In genomic region chr16:17182136-17182535, GRCm38 (mm10) we compare ENCODE assay signal across 19 mouse cellular contexts. TPM values are rescaled to one million over a fixed set of nuclear protein-coding genes. Genes with fewer than 3 reads are reported as not detected.
DNase-seq lines count a peak whose midpoint lies in the region; ATAC-seq lines count a peak whose summit lies in the region.
"Had no signal": no experiment of that assay in that cellular context is flagged by ENCODE, and none has a peak within 500 bp of the region (broad histone marks: within the 10 kb centered on the region; RNA-seq: fewer than 3 reads in every experiment).

No protein-coding gene starts in this region.

- H3K27me3 ChIP-seq in liver, embryonic 15.5 days, result no peaks in the 10 kb centered on the region
- H3K27me3 ChIP-seq in kidney, embryonic 15.5 days, result no peaks in the 10 kb centered on the region
- H3K27me3 ChIP-seq: embryonic facial prominence, embryonic 13.5 days; limb, embryonic 12.5 days; lung, embryonic 15.5 days had no signal

- no peak overlapping the region for H3K9ac ChIP-seq in liver, embryonic 15.5 days
- H3K9ac ChIP-seq in kidney, embryonic 15.5 days, result no peak overlapping the region
- H3K9ac ChIP-seq: embryonic facial prominence, embryonic 13.5 days; hindbrain, embryonic 14.5 days; limb, embryonic 12.5 days; lung, embryonic 15.5 days had no signal

- peak; percentile 41; the same call in 1 of the 2 replicates for ATAC-seq in frontal cortex, adult (ENCODE audit: low TSS enrichment)
- ATAC-seq in liver, embryonic 15.5 days (ENCODE audit: insufficient read depth), result no peak
- ATAC-seq in common myeloid progenitor, adult 5-6 weeks (replicated peaks; ENCODE audit: low read depth, poor library complexity, severe bottlenecking), result peak; percentile 45; the same call in 1 of the 2 replicates
- peak; percentile 61 for ATAC-seq in megakaryocyte progenitor cell, adult 5-6 weeks (replicated peaks; ENCODE audit: poor library complexity)
- no peak for ATAC-seq in kidney, embryonic 15.5 days (replicated peaks; ENCODE audit: low FRiP score)
- ATAC-seq: forebrain, embryonic 14.5 days; midbrain, embryonic 16.5 days had no signal

- H3K9me3 ChIP-seq in liver, embryonic 15.5 days (replicated peaks), result no peaks in the 10 kb centered on the region
- H3K9me3 ChIP-seq in kidney, embryonic 15.5 days (replicated peaks), result no peaks in the 10 kb centered on the region
- H3K9me3 ChIP-seq: lung, embryonic 15.5 days had no signal

- peak overlapping the region; percentile 56 for H3K27ac ChIP-seq in liver, embryonic 15.5 days (replicated peaks)
- H3K27ac ChIP-seq in kidney, embryonic 15.5 days, result no peak overlapping the region
- H3K27ac ChIP-seq: embryonic facial prominence, embryonic 13.5 days; hindbrain, embryonic 14.5 days; limb, embryonic 12.5 days; lung, embryonic 15.5 days had no signal

- no peak overlapping the region for H3K4me3 ChIP-seq in liver, embryonic 15.5 days (replicated peaks)
- no peak overlapping the region for H3K4me3 ChIP-seq in kidney, embryonic 15.5 days (replicated peaks)
- H3K4me3 ChIP-seq: embryonic facial prominence, embryonic 13.5 days; limb, embryonic 12.5 days; lung, embryonic 15.5 days had no signal

- H3K4me1 ChIP-seq in liver, embryonic 15.5 days (replicated peaks), result peaks cover 32% of the 10 kb centered on the region
- no peaks in the 10 kb centered on the region for H3K4me1 ChIP-seq in kidney, embryonic 15.5 days
- H3K4me1 ChIP-seq: embryonic facial prominence, embryonic 13.5 days; limb, embryonic 12.5 days; lung, embryonic 15.5 days had no signal

- H3K4me2 ChIP-seq in liver, embryonic 15.5 days, result no peak overlapping the region; the same call in 1 of the 2 replicates
- no peak overlapping the region for H3K4me2 ChIP-seq in kidney, embryonic 15.5 days
- H3K4me2 ChIP-seq: embryonic facial prominence, embryonic 13.5 days; heart, embryonic 11.5 days; hindbrain, embryonic 14.5 days; limb, embryonic 12.5 days; lung, embryonic 15.5 days had no signal

- peaks cover 29% of the 10 kb centered on the region for H3K36me3 ChIP-seq in liver, embryonic 15.5 days (replicated peaks)
- peaks cover 37% of the 10 kb centered on the region for H3K36me3 ChIP-seq in kidney, embryonic 15.5 days

- WGBS in liver, embryonic 15.5 days (ENCODE audit: insufficient replicate concordance), result 53% methylated on average over 2 of the region's 2 CpGs
- 74% methylated on average over 2 of the region's 2 CpGs for WGBS in kidney, embryonic 15.5 days

- DNase-seq in frontal cortex, postnatal 14 days (ENCODE audit: low spot score in 2 of 2), result no peak
- no peak for DNase-seq in liver
- no peak for DNase-seq in kidney, adult 18-20 months
- DNase-seq: cerebellum, postnatal 10 days; thymus, postnatal 36 days had no signal

RNA-seq across cellular contexts. Expression of gene Ube2l3, which starts 20.3 kb away (rescaled TPM):
- 169 and 186 TPM in 2 replicates for polyA plus RNA-seq in liver, embryonic 15.5 days (2015; fragmentation: Nextera tagmentation; extraction: Ambion mirVana)
- 135 and 163 TPM in 2 replicates for total RNA-seq in common myeloid progenitor, adult 5-6 weeks (2017)
- total RNA-seq in megakaryocyte progenitor cell, adult 5-6 weeks (2015), result 312 and 333 TPM in 2 replicates
- 87.5 and 107 TPM in 2 replicates for total RNA-seq in megakaryocyte progenitor cell, adult 5-6 weeks (2017)
- polyA plus RNA-seq in kidney, embryonic 15.5 days (2015; fragmentation: Nextera tagmentation; extraction: Ambion mirVana), result 360 and 379 TPM in 2 replicates

RNA-seq across cellular contexts. Expression of gene Rimbp3, which starts 26.3 kb away (rescaled TPM):
- polyA plus RNA-seq in liver, embryonic 15.5 days (2015; fragmentation: Nextera tagmentation; extraction: Ambion mirVana), result 0.06 and 0.09 TPM in 2 replicates
- total RNA-seq in common myeloid progenitor, adult 5-6 weeks (2017), result 0.18 and 0.29 TPM in 2 replicates
- total RNA-seq in megakaryocyte progenitor cell, adult 5-6 weeks (2015), result 0.69 and 0.95 TPM in 2 replicates
- total RNA-seq in megakaryocyte progenitor cell, adult 5-6 weeks (2017), result 0.58 and 1.3 TPM in 2 replicates
- 0.44 and 0.73 TPM in 2 replicates for polyA plus RNA-seq in kidney, embryonic 15.5 days (2015; fragmentation: Nextera tagmentation; extraction: Ambion mirVana)
- polyA plus RNA-seq: adrenal gland, adult 2 months had no signal

RNA-seq across cellular contexts. Expression of gene Ccdc116, which starts 35.1 kb away (rescaled TPM):
- polyA plus RNA-seq in liver, embryonic 15.5 days (2015; fragmentation: Nextera tagmentation; extraction: Ambion mirVana), result 0.26 and 0.47 TPM in 2 replicates
- total RNA-seq in common myeloid progenitor, adult 5-6 weeks (2017), result 1.6 and 4.5 TPM in 2 replicates
- 2.2 and 4.8 TPM in 2 replicates for total RNA-seq in megakaryocyte progenitor cell, adult 5-6 weeks (2015)
- 2.0 and 8.1 TPM in 2 replicates for total RNA-seq in megakaryocyte progenitor cell, adult 5-6 weeks (2017)
- polyA plus RNA-seq in kidney, embryonic 15.5 days (2015; fragmentation: Nextera tagmentation; extraction: Ambion mirVana), result 0.53 and 0.60 TPM in 2 replicates
- total RNA-seq: heart, postnatal 36 days had no signal
- polyA plus RNA-seq: heart, embryonic 11.5 days had no signal

RNA-seq across cellular contexts. Expression of gene Ydjc, which starts 37.7 kb away (rescaled TPM):
- polyA plus RNA-seq in liver, embryonic 15.5 days (2015; fragmentation: Nextera tagmentation; extraction: Ambion mirVana), result 6.9 TPM in 2 replicates
- total RNA-seq in common myeloid progenitor, adult 5-6 weeks (2017), result 14.3 and 25.8 TPM in 2 replicates
- total RNA-seq in megakaryocyte progenitor cell, adult 5-6 weeks (2015), result 25.7 TPM in 2 replicates
- total RNA-seq in megakaryocyte progenitor cell, adult 5-6 weeks (2017), result 23.5 and 24.4 TPM in 2 replicates
- 10.5 and 11.5 TPM in 2 replicates for polyA plus RNA-seq in kidney, embryonic 15.5 days (2015; fragmentation: Nextera tagmentation; extraction: Ambion mirVana)

RNA-seq across cellular contexts. Expression of gene Sdf2l1, which starts 50.0 kb away (rescaled TPM):
- 54.4 TPM in 2 replicates for polyA plus RNA-seq in liver, embryonic 15.5 days (2015; fragmentation: Nextera tagmentation; extraction: Ambion mirVana)
- total RNA-seq in common myeloid progenitor, adult 5-6 weeks (2017), result 47.0 and 52.7 TPM in 2 replicates
- 197 and 208 TPM in 2 replicates for total RNA-seq in megakaryocyte progenitor cell, adult 5-6 weeks (2015)
- 162 and 222 TPM in 2 replicates for total RNA-seq in megakaryocyte progenitor cell, adult 5-6 weeks (2017)
- 94.1 and 94.2 TPM in 2 replicates for polyA plus RNA-seq in kidney, embryonic 15.5 days (2015; fragmentation: Nextera tagmentation; extraction: Ambion mirVana)

Comparison
In these comparisons a context has a peak if more than half of its experiments do, and no peak if none do; other contexts are left out.
1. ATAC-seq: peak in frontal cortex, adult (single experiment), common myeloid progenitor, adult 5-6 weeks (single experiment) and megakaryocyte progenitor cell, adult 5-6 weeks (single experiment); none in liver, embryonic 15.5 days (single experiment) and kidney, embryonic 15.5 days (single experiment).